Mouse (Mus musculus) MEL (cell line): Measurements from ENCODE around the gene Slc35e3. TPM values are rescaled to one million over a fixed set of nuclear protein-coding genes. Genes with fewer than 3 reads are reported as not detected.
"Not testable (repeated sequence)": the region's sequence is repeated elsewhere in the genome, so short reads cannot be mapped to it uniquely, and the experiment has no call there.

Source experiments
- DNase-seq: peaks from one replicate; pipeline ENCODE4 v3.0.0; 2011; ENCODE audit warnings: low read depth, low spot score
- H3K27ac ChIP-seq: 2 replicates; pipeline ENCODE4 v1.5.1; 2012; ENCODE audit warnings: low read depth, mild to moderate bottlenecking, control low read depth, low read length, moderate library complexity; ENCODE audit not compliant: control insufficient read depth
- H3K27me3 ChIP-seq, 2 experiments: fragments of 150-350 bp in 1 of 2; sonication (generic) in 1 of 2; 2 replicates each; pipeline ENCODE4 v1.6.1; 2012; ENCODE audit warnings: low read length in 2 of 2, mild to moderate bottlenecking in 2 of 2, improper control_type of control experiment in 1 of 2, moderate library complexity in 1 of 2; ENCODE audit not compliant: insufficient read depth in 2 of 2, control insufficient read depth in 1 of 2
- H3K36me3 ChIP-seq, 2 experiments: 2 replicates each; pipeline ENCODE4 v1.6.1; 2012 to 2014; ENCODE audit warnings: low read length in 2 of 2, improper control_type of control experiment in 1 of 2, inconsistent platforms in 1 of 2, mild to moderate bottlenecking in 1 of 2; ENCODE audit not compliant: insufficient read depth in 2 of 2, control insufficient read depth in 1 of 2
- H3K4me1 ChIP-seq, 2 experiments: fragments of 150-350 bp in 1 of 2; sonication (generic) in 1 of 2; 2 replicates each; pipeline ENCODE4 v1.6.1; 2012; ENCODE audit warnings: low read length in 2 of 2, improper control_type of control experiment in 1 of 2, mild to moderate bottlenecking in 1 of 2; ENCODE audit not compliant: insufficient read depth in 2 of 2, control insufficient read depth in 1 of 2
- H3K4me3 ChIP-seq, 2 experiments: fragments of 150-350 bp in 1 of 2; sonication (generic) in 1 of 2; 2 replicates each; pipeline ENCODE4 v1.5.1; 2012; ENCODE audit warnings: low read depth in 2 of 2, low read length in 2 of 2, mild to moderate bottlenecking in 2 of 2, moderate library complexity in 2 of 2, control low read depth in 1 of 2, improper control_type of control experiment in 1 of 2; ENCODE audit not compliant: control insufficient read depth in 1 of 2, insufficient read depth in 1 of 2
- H3K79me2 ChIP-seq: 2 replicates; pipeline ENCODE4 v1.6.1; 2012; ENCODE audit warnings: mild to moderate bottlenecking, low read length, moderate library complexity; ENCODE audit not compliant: control insufficient read depth, poor library complexity, insufficient read depth
- H3K9ac ChIP-seq: 2 replicates; pipeline ENCODE4 v1.6.1; 2012; ENCODE audit warnings: low read depth, mild to moderate bottlenecking, control low read depth, low read length, moderate library complexity; ENCODE audit not compliant: control insufficient read depth, poor library complexity, severe bottlenecking
- H3K9me3 ChIP-seq: fragments of 150-350 bp; sonication (generic); replicated peaks from 2 replicates; pipeline ENCODE4 v1.6.1; 2012; ENCODE audit warnings: mild to moderate bottlenecking, low read length, improper control_type of control experiment, moderate library complexity; ENCODE audit not compliant: insufficient read depth
- CHD1 ChIP-seq: IDR thresholded peaks from 2 replicates; pipeline ENCODE4 v1.6.1; 2012; ENCODE audit warnings: low read depth, mild to moderate bottlenecking, inconsistent platforms, low read length, improper control_type of control experiment
- CTCF ChIP-seq, 3 experiments: IDR thresholded peaks in 2 of 3; conservative IDR thresholded peaks in 1 of 3; 2 replicates each; pipeline ENCODE4 v1.5.1; 2011 to 2012; ENCODE audit warnings: low read length in 3 of 3, low read depth in 2 of 3, mild to moderate bottlenecking in 2 of 3, improper control_type of control experiment in 1 of 3, inconsistent platforms in 1 of 3, mixed read lengths in 1 of 3, moderate library complexity in 1 of 3; ENCODE audit not compliant: control insufficient read depth in 1 of 3, insufficient read depth in 1 of 3, poor library complexity in 1 of 3, severe bottlenecking in 1 of 3
- E2F4 ChIP-seq: IDR thresholded peaks from 2 replicates; pipeline ENCODE4 v1.6.1; 2011; ENCODE audit warnings: low read depth, low read length, improper control_type of control experiment, borderline replicate concordance
- GATA1 ChIP-seq: IDR thresholded peaks from 2 replicates; pipeline ENCODE4 v1.6.1; 2011; ENCODE audit warnings: low read depth, low read length, improper control_type of control experiment
- HCFC1 ChIP-seq: IDR thresholded peaks from 2 replicates; pipeline ENCODE4 v1.6.1; 2012; ENCODE audit warnings: low read depth, mild to moderate bottlenecking, inconsistent platforms, low read length, improper control_type of control experiment, moderate library complexity
- MAZ ChIP-seq: IDR thresholded peaks from 2 replicates; pipeline ENCODE4 v1.6.1; 2012; ENCODE audit warnings: low read depth, mild to moderate bottlenecking, inconsistent platforms, low read length, improper control_type of control experiment
- MXI1 ChIP-seq: IDR thresholded peaks from 2 replicates; pipeline ENCODE4 v1.6.1; 2011; ENCODE audit warnings: mild to moderate bottlenecking, low read depth, low read length, improper control_type of control experiment
- MYB ChIP-seq: IDR thresholded peaks from 2 replicates; pipeline ENCODE4 v1.6.1; 2011; ENCODE audit warnings: mild to moderate bottlenecking, low read depth, low read length, improper control_type of control experiment
- NELFE ChIP-seq: IDR thresholded peaks from 2 replicates; pipeline ENCODE4 v1.6.1; 2011; ENCODE audit warnings: low read depth, low read length, improper control_type of control experiment
- POLR2AphosphoS2 ChIP-seq: IDR thresholded peaks from 2 replicates; pipeline ENCODE4 v1.6.1; 2011; ENCODE audit warnings: low read length, improper control_type of control experiment
- POLR2AphosphoS5 ChIP-seq: IDR thresholded peaks from 2 replicates; pipeline ENCODE4 v1.6.1; 2012; ENCODE audit warnings: low read depth, borderline replicate concordance, mild to moderate bottlenecking, inconsistent platforms, low read length, moderate library complexity, mixed read lengths
- SIN3A ChIP-seq: IDR thresholded peaks from 2 replicates; pipeline ENCODE4 v1.6.1; 2012; ENCODE audit warnings: low read length, improper control_type of control experiment, inconsistent platforms
- TCF12 ChIP-seq: IDR thresholded peaks from 2 replicates; pipeline ENCODE4 v1.6.1; 2014; ENCODE audit warnings: low read depth, mild to moderate bottlenecking, inconsistent platforms, low read length, improper control_type of control experiment, moderate library complexity
- UBTF ChIP-seq: IDR thresholded peaks from 2 replicates; pipeline ENCODE4 v1.6.1; 2012; ENCODE audit warnings: low read depth, mild to moderate bottlenecking, inconsistent platforms, low read length, improper control_type of control experiment, moderate library complexity, borderline replicate concordance; ENCODE audit not compliant: insufficient read depth
- USF1 ChIP-seq: IDR thresholded peaks from 2 replicates; pipeline ENCODE4 v1.6.1; 2014; ENCODE audit warnings: low read depth, mild to moderate bottlenecking, inconsistent platforms, low read length, improper control_type of control experiment, moderate library complexity
- ZKSCAN1 ChIP-seq: IDR thresholded peaks from 2 replicates; pipeline ENCODE4 v1.6.1; 2012; ENCODE audit warnings: low read depth, mild to moderate bottlenecking, inconsistent platforms, low read length, improper control_type of control experiment, moderate library complexity
- ZMIZ1 ChIP-seq: IDR thresholded peaks from 2 replicates; pipeline ENCODE4 v1.6.1; 2012; ENCODE audit warnings: low read depth, mild to moderate bottlenecking, inconsistent platforms, low read length, improper control_type of control experiment, moderate library complexity
- polyA plus RNA-seq, 2 experiments: library from polyadenylated mRNA; stranded (reverse) in 1 of 2; unstranded in 1 of 2; fragments of >175 nt in 1 of 2; fragments of >200 nt in 1 of 2; gene quantifications; 2 replicates each; pipeline versions ENCODE4 v1.2.1 to v1.2.4; 2012; ENCODE audit warnings: low replicate concordance in 2 of 2, low read depth in 1 of 2; ENCODE audit not compliant: insufficient read length in 2 of 2, insufficient read depth in 1 of 2, missing spikeins in 1 of 2
- total RNA-seq: library from RNA; depleted of rRNA; stranded (reverse); fragments of 300-350 nt; gene quantifications from 2 replicates; pipeline ENCODE4 v1.2.3, GENCODE M21; 2012

The Slc35e3 gene
- total and polyA plus RNA-seq, 3 experiments, result 3.7 to 7.4 TPM; not detected in 1

DNA sequence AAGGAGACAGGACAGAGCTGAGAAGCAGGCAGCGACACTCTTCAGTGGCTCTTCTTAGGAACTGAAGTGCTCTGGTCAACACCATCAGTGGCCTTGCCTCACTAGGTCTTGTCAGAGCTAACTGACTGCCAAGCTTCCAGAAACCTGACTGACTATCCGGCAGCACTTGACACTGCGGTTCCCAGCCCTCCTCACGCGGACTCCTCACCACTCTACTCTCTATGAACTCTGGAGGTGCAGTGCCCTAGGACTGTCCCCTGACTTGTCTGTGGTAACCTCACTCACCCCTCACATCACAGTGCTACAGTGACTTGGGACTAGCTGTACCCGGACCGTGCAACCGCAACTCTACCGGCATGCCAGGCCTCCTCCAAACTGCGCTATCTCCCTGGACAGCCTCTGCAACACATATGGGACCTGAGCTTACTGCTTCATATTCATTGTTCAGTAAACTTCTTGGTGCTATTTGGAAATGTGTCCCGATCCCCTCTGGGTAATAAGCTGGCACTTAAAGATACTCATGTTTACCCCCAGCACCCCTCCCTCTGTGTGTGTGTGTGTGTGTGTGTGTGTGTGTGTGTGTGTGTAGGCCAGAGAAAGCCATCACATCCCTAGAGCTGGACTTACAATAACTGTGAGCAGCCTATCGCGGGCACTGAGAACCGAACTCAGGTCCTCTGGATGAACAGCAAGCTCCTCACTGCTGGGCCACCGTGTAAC is 7.1 kb downstream of the Slc35e3 start:
- H3K79me2 ChIP-seq, result no peaks in the 10 kb centered on the region
- no peak overlapping the region for H3K4me3 ChIP-seq
- H3K36me3 ChIP-seq, result peaks cover 0 to 8% of the 10 kb centered on the region in 2 experiments; a peak in 2 of 4 replicates
- H3K27me3 ChIP-seq, result no peaks in the 10 kb centered on the region
- H3K9ac ChIP-seq, result no peak overlapping the region
- no peaks in the 10 kb centered on the region for H3K9me3 ChIP-seq
- no peak for DNase-seq
- H3K27ac ChIP-seq, result no peak overlapping the region
- H3K4me1 ChIP-seq, result peaks cover 3 to 10% of the 10 kb centered on the region in 2 experiments; a peak in 3 of 4 replicates
- no peak for TF ChIP-seq ZMIZ1
- TF ChIP-seq NELFE, result no peak
- no peak for TF ChIP-seq POLR2AphosphoS5
- no peak for TF ChIP-seq MYB
- no peak for TF ChIP-seq POLR2AphosphoS2
- no peak for TF ChIP-seq SIN3A
- no peak for TF ChIP-seq MAZ
- TF ChIP-seq UBTF, result no peak
- TF ChIP-seq ZKSCAN1, result no peak
- no peak for TF ChIP-seq HCFC1
- TF ChIP-seq E2F4, result no peak
- no peak for TF ChIP-seq CHD1
- no peak for TF ChIP-seq USF1
- TF ChIP-seq CTCF (IDR thresholded peaks at IDR 0.05 in 2 of 3, conservative IDR thresholded peaks at IDR 0.05 in 1 of 3; ENCODE audit: control insufficient read depth in 1 of 3, insufficient read depth in 1 of 3, low read depth in 2 of 3, low read length in 3 of 3, poor library complexity in 1 of 3, severe bottlenecking in 1 of 3), result no peak
- TF ChIP-seq GATA1, result no peak

DNA sequence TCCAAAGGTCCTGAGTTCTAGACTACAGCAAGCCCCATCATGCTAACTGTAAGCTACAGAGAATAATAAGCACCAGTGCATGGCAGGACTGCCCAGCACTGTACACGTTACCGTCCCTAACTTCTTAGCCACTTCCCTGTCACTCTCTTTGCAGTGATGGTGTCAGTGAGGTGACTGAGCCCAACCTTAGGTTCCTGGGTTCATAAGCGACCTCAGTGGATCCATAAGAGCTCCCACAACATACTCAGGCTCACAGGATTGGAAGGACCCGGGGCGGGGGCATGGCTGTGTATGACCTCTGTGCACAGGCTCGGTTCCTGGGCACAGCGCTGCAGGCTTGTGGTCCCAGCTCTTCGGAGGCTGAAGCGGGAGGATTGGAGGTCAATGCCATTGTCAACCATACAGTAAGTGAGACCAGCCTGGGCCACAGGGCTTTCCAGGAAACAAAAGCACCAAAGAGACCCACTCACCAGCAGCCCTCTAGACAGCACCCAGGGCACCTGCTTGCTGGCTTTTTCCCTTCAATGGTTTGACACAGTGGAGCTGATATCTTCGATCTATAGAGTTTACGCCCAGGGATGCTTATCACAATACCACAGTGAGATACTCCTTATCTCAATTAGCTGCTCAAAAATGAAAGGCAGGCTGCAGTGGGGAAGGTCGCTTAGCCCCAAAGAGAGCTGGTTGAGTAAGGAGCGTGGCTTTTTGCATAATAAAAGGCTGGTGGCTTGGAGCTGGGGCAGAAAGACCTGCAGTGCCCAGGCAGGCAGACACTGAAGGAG is 7.8 kb downstream of the Slc35e3 start:
- no peak overlapping the region for H3K9ac ChIP-seq
- no peaks in the 10 kb centered on the region for H3K79me2 ChIP-seq
- H3K36me3 ChIP-seq, result peaks cover 0 to 10% of the 10 kb centered on the region in 2 experiments; a peak in 2 of 4 replicates
- peaks cover 3 to 10% of the 10 kb centered on the region in 2 experiments; a peak in 3 of 4 replicates for H3K4me1 ChIP-seq
- H3K9me3 ChIP-seq, result no peaks in the 10 kb centered on the region
- no peak for DNase-seq
- TF ChIP-seq TCF12 (peak; percentile 19; the same call in 1 of the 2 replicates), ZMIZ1 (no peak), MXI1 (no peak), GATA1 (peak; percentile 82)
- H3K27me3 ChIP-seq, result no peaks in the 10 kb centered on the region
- H3K27ac ChIP-seq, result no peak overlapping the region
- H3K4me3 ChIP-seq, result no peak overlapping the region

DNA sequence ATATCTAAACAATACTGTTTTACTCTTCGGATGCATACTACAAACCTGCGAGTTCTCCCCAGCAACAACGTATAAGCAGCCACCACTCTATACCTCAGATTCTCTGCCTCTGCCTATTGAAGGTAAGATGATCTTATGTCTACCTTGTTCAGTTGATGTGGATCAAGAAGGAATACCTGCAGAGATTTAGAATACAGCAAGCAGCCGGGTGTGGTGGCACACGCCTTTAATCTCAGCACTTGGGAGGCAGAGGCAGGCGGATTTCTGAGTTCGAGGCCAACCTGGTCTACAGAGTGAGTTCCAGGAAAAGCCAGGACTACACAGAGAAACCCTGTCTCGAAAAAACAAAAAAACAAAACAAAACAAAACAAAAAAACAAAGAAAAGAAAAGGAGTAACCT is 8.7 kb downstream of the Slc35e3 start:
- H3K9me3 ChIP-seq, result not testable (repeated sequence)

More for the DNA sequence above, 8.7 kb downstream of the Slc35e3 start:
- Histone ChIP-seq H3K4me1 (peaks cover 6 to 16% of the 10 kb centered on the region in 2 experiments; a peak in 3 of 4 replicates), H3K36me3 (peaks cover 0 to 17% of the 10 kb centered on the region in 2 experiments; a peak in 2 of 4 replicates)
- not testable (repeated sequence) for H3K79me2 ChIP-seq, H3K9ac ChIP-seq, H3K27me3 ChIP-seq, DNase-seq, H3K4me3 ChIP-seq, H3K27ac ChIP-seq
